Mouse (Mus musculus): ENCODE measurements at regions not wholly inside any gene's neighbourhood (a gene's known extent, or its start where the extent isn't known, plus 50 kb on each side); places are given as distances from the start of the nearest gene placed in this dataset.

DNA sequence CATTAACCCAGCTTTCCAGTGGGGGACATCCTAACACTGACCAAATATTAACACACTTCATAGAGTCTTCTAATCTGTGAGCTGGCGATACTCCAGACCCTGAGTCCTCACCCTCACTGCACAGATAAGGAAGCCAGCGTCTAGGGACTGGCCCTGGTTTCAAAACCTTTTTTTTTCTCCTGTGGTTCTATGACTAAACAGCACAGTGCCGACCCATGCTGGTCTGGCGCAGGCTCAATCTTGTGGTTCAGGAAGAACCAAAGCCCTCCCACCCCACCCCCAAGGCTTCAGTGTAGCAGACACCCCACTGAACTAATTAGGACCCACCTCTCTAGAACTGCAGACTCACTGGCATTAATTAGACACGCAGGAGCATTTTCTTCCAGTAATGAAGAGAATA is 81.4 kb upstream of the Ubl3 start:
- no peaks in the 10 kb centered on the region for H3K27me3 ChIP-seq (ENCODE audit: insufficient read depth, low read length)
- no peak for DNase-seq
- no peak overlapping the region for H3K4me2 ChIP-seq (ENCODE audit: low read depth, low read length)
- no peaks in the 10 kb centered on the region for H3K9me3 ChIP-seq (ENCODE audit: low read length)
- no peak overlapping the region for H3K4me3 ChIP-seq (ENCODE audit: low read depth, low read length)
- peaks cover 14% of the 10 kb centered on the region; the same call in 1 of the 2 replicates for H3K4me1 ChIP-seq (ENCODE audit: insufficient read depth)
- no peak overlapping the region; the same call in 1 of the 2 replicates for H3K27ac ChIP-seq (ENCODE audit: low read depth)
- ATAC-seq: no peak
- 27% methylated on average over 5 of the region's 5 CpGs for WGBS (ENCODE audit: insufficient replicate concordance)
- no peak overlapping the region for H3K9ac ChIP-seq (replicated peaks)
- H3K36me3 ChIP-seq (replicated peaks; ENCODE audit: insufficient read depth, low read length): no peaks in the 10 kb centered on the region
- no peak for TF ChIP-seq CTCF (IDR thresholded peaks at IDR 0.05; ENCODE audit: low read depth)
- TF ChIP-seq EP300 (IDR thresholded peaks at IDR 0.05; ENCODE audit: low read depth): no peak

DNA sequence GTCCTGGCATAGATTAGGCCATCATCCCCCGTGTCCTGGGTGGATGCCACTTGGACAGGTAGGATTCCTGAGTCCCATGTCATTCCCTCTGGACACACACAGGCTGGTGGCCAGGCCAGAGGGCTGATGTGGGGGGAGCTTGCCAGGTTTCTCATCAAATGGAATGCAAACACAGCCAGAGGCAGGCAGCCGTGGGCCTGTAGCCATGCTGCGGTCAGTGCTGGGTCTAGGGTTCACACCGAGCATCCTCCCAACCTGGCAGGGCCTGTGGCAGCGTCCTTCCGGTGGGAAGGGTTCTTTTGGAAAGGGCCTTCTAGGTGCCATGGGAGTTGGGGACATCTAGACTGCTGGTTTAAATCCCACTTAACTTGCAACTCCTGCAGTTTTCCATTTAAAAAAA is 80.7 kb upstream of the Ubl3 start:
- Histone ChIP-seq H3K27ac (ENCODE audit: low read depth) (no peak overlapping the region), H3K4me3 (ENCODE audit: low read depth, low read length) (no peak overlapping the region), H3K9me3 (ENCODE audit: low read length) (no peaks in the 10 kb centered on the region), H3K4me1 (ENCODE audit: insufficient read depth) (peaks cover 14% of the 10 kb centered on the region; the same call in 1 of the 2 replicates), H3K4me2 (ENCODE audit: low read depth, low read length) (no peak overlapping the region), H3K9ac (replicated peaks) (no peak overlapping the region), H3K27me3 (ENCODE audit: insufficient read depth, low read length) (no peaks in the 10 kb centered on the region), H3K36me3 (replicated peaks; ENCODE audit: insufficient read depth, low read length) (no peaks in the 10 kb centered on the region)
- TF ChIP-seq EP300 (IDR thresholded peaks at IDR 0.05; ENCODE audit: low read depth) (no peak), CTCF (IDR thresholded peaks at IDR 0.05; ENCODE audit: low read depth) (no peak)
- peak; percentile 18 for DNase-seq
- peak; percentile 27 for ATAC-seq
- WGBS (ENCODE audit: insufficient replicate concordance): 71% methylated on average over 6 of the region's 6 CpGs

DNA sequence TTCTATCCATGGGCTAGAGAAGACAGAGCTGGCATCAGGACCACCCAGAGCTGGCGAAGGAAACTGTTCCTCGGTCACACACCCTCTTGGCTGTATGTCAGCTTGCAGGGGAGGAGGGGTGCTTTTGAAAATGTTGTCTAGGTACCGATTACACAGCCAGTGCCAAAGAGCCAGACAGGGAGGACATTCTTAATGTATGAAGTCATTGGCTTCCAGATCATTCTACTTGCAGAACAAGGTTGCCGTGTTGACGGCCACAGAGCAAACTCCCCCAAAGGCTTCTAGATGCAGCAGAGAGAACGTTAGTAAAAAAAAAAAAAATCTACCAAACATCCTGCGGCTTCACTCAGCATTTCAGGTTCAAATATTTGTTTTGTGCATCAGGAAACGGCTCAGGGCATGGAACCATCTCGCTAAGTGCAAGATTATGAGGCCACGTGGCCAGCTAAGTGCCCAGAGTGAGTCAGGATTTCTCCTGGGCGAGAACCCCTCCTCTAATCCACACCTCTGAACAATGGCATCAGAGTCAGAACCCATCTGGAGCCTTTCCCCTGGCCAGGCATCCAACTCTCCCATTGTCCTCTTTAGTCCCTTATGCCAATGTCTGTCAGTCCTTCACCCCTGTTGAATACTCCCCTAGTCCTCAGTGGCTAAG is 80.1 kb upstream of the Ubl3 start:
- Histone ChIP-seq H3K9ac (replicated peaks) (no peak overlapping the region), H3K4me3 (ENCODE audit: low read depth, low read length) (no peak overlapping the region), H3K4me1 (ENCODE audit: insufficient read depth) (peaks cover 14% of the 10 kb centered on the region; the same call in 1 of the 2 replicates), H3K27ac (ENCODE audit: low read depth) (no peak overlapping the region), H3K36me3 (replicated peaks; ENCODE audit: insufficient read depth, low read length) (no peaks in the 10 kb centered on the region), H3K4me2 (ENCODE audit: low read depth, low read length) (no peak overlapping the region), H3K27me3 (ENCODE audit: insufficient read depth, low read length) (no peaks in the 10 kb centered on the region), H3K9me3 (ENCODE audit: low read length) (no peaks in the 10 kb centered on the region)
- no peak for DNase-seq
- 51% methylated on average over 11 of the region's 11 CpGs for WGBS (ENCODE audit: insufficient replicate concordance)
- ATAC-seq: no peak
- TF ChIP-seq EP300 (IDR thresholded peaks at IDR 0.05; ENCODE audit: low read depth) (no peak), CTCF (IDR thresholded peaks at IDR 0.05; ENCODE audit: low read depth) (no peak)

DNA sequence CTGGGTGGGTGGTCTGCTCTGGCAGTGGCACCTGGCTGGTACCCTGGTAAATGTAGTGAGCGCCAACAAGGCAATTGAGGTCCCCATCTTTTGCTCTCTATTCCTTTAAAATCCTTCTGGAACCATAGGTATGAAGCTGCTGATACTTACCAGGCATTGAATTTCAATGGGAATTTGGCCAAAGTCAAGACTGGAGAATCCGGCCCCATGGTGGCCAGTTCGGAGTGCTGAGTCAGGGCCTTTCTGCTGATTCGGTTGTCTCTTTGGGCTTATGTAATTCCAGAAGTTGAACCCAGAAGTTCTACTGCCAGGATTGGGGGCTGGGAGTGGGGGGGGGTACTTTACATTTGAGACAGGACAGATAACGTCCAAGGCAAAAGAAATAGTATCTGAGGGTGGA is 79.0 kb upstream of the Ubl3 start:
- H3K27ac ChIP-seq (ENCODE audit: low read depth): no peak overlapping the region
- no peak overlapping the region for H3K9ac ChIP-seq (replicated peaks)
- H3K36me3 ChIP-seq (replicated peaks; ENCODE audit: insufficient read depth, low read length): no peaks in the 10 kb centered on the region
- peaks cover 14% of the 10 kb centered on the region; the same call in 1 of the 2 replicates for H3K4me1 ChIP-seq (ENCODE audit: insufficient read depth)
- H3K9me3 ChIP-seq (ENCODE audit: low read length): no peaks in the 10 kb centered on the region
- TF ChIP-seq EP300 (IDR thresholded peaks at IDR 0.05; ENCODE audit: low read depth) (no peak), CTCF (IDR thresholded peaks at IDR 0.05; ENCODE audit: low read depth) (no peak)
- no peaks in the 10 kb centered on the region for H3K27me3 ChIP-seq (ENCODE audit: insufficient read depth, low read length)
- WGBS (ENCODE audit: insufficient replicate concordance): 82% methylated on average over 5 of the region's 5 CpGs
- H3K4me3 ChIP-seq (ENCODE audit: low read depth, low read length): no peak overlapping the region
- DNase-seq (no peak), ATAC-seq (no peak)
- H3K4me2 ChIP-seq (ENCODE audit: low read depth, low read length): no peak overlapping the region

DNA sequence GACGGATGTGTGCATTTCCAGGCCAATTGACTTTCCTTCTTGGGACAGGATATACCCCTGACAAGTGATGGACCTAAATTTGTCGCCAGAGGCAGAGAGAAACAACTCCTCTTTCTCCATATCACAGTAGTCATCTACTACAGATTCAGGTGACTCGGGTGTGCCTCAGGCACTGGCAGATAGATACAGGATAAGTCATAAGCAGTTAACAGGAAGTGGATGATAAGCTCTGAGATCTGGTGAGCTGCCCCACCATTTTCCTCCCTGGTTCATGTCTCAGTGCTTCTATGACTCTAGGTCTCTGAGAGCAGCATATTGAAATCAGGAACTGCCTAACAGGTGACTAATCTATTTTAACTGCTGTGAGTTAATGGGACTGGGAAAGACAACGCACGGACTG is 73.4 kb upstream of the Ubl3 start:
- TF ChIP-seq CTCF (IDR thresholded peaks at IDR 0.05; ENCODE audit: low read depth) (no peak), EP300 (IDR thresholded peaks at IDR 0.05; ENCODE audit: low read depth) (no peak)
- H3K9me3 ChIP-seq (ENCODE audit: low read length): no peaks in the 10 kb centered on the region
- 73% methylated on average over 5 of the region's 5 CpGs for WGBS (ENCODE audit: insufficient replicate concordance)
- H3K27me3 ChIP-seq (ENCODE audit: insufficient read depth, low read length): no peaks in the 10 kb centered on the region
- H3K4me2 ChIP-seq (ENCODE audit: low read depth, low read length): no peak overlapping the region
- no peak overlapping the region for H3K4me3 ChIP-seq (ENCODE audit: low read depth, low read length)
- no peak overlapping the region for H3K27ac ChIP-seq (ENCODE audit: low read depth)
- no peaks in the 10 kb centered on the region for H3K36me3 ChIP-seq (replicated peaks; ENCODE audit: insufficient read depth, low read length)
- no peak for ATAC-seq
- no peak for DNase-seq
- no peak overlapping the region for H3K9ac ChIP-seq (replicated peaks)
- no peaks in the 10 kb centered on the region for H3K4me1 ChIP-seq (ENCODE audit: insufficient read depth)

DNA sequence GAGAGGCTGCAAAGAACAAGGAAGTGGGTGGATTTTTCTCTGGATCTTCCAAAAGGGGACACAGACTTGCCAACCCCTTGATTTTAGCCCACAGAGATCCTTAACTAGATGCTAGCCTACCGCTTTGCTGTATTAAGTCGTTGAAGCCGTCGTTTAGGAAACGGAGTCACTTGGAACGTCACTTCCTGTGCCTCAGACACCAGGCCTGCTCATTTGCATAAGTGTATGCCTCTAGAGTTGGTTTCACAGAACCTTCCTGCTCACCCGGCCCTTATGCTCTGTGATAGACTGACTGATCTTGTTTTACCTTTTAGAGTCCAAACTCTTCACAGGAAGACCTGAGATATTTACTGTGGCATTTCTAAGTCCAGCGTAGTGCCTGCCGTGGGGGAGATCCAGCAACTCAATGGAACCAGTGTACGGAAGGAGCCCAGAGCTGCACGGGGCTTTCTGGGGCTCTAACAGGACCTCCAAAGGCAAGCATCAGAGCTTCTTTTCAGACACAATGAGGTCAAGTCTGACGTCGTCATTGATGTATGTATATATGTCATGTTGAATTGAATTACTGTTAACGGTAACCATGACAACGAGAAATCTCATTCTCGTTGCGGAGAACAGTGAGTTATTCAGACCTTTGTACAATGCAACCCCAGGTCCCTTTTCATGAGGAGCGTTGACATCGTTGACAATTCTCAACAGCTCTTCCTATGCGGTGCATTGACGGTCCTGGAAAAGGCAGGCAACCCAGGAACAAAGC is 72.2 kb upstream of the Ubl3 start:
- 76% methylated on average over 21 of the region's 21 CpGs for WGBS (ENCODE audit: insufficient replicate concordance)
- no peaks in the 10 kb centered on the region for H3K9me3 ChIP-seq (ENCODE audit: low read length)

More for the DNA sequence above, 72.2 kb upstream of the Ubl3 start:
- no peak overlapping the region for H3K4me2 ChIP-seq (ENCODE audit: low read depth, low read length)
- no peak overlapping the region for H3K9ac ChIP-seq (replicated peaks)
- TF ChIP-seq EP300 (IDR thresholded peaks at IDR 0.05; ENCODE audit: low read depth) (no peak), CTCF (IDR thresholded peaks at IDR 0.05; ENCODE audit: low read depth) (no peak)
- no peaks in the 10 kb centered on the region for H3K27me3 ChIP-seq (ENCODE audit: insufficient read depth, low read length)
- DNase-seq (no peak), ATAC-seq (no peak)
- H3K4me3 ChIP-seq (ENCODE audit: low read depth, low read length): no peak overlapping the region
- H3K27ac ChIP-seq (ENCODE audit: low read depth): no peak overlapping the region
- no peaks in the 10 kb centered on the region for H3K4me1 ChIP-seq (ENCODE audit: insufficient read depth)
- H3K36me3 ChIP-seq (replicated peaks; ENCODE audit: insufficient read depth, low read length): no peaks in the 10 kb centered on the region
